Mouse (Mus musculus) layer of hippocampus, postnatal 10 days (tissue): ENCODE data around the gene Gm10639. TPM values are rescaled to one million over a fixed set of nuclear protein-coding genes. Genes with fewer than 3 reads are reported as not detected.
"Not testable (repeated sequence)": the region's sequence is repeated elsewhere in the genome, so short reads cannot be mapped to it uniquely, and the experiment has no call there.

Source experiments
- DNase-seq, 2 experiments: peaks; one replicate each; pipeline ENCODE4 v3.0.0; 2021; ENCODE audit warnings: low spot score in 2 of 2
- total RNA-seq, 2 experiments: library from RNA; stranded (reverse); gene quantifications; 2 replicates each; pipeline ENCODE4 v1.2.3; 2021

The Gm10639 gene
- total RNA-seq, 2 experiments from 2014 or later, result not detected

DNA sequence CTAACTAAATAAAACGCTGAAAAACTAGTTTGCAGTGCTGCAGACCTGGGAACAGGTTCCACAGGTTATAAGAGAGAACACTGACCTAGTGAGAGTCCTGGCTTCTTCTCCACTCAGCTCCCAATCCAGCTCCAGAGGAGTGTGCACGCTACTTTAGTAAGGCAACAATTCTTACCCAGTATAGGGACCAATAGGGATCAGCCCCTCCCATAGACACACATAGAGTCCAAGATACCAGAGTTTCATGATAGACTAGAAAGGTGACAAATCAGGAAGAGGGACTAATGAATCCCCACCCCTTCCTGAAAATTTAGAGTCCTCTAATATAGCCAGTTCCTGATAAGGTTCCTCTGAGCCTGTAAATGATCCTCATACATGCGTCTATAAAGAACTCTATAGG, 57.3 kb downstream of the Gm10639 start:
- no peak for DNase-seq

DNA sequence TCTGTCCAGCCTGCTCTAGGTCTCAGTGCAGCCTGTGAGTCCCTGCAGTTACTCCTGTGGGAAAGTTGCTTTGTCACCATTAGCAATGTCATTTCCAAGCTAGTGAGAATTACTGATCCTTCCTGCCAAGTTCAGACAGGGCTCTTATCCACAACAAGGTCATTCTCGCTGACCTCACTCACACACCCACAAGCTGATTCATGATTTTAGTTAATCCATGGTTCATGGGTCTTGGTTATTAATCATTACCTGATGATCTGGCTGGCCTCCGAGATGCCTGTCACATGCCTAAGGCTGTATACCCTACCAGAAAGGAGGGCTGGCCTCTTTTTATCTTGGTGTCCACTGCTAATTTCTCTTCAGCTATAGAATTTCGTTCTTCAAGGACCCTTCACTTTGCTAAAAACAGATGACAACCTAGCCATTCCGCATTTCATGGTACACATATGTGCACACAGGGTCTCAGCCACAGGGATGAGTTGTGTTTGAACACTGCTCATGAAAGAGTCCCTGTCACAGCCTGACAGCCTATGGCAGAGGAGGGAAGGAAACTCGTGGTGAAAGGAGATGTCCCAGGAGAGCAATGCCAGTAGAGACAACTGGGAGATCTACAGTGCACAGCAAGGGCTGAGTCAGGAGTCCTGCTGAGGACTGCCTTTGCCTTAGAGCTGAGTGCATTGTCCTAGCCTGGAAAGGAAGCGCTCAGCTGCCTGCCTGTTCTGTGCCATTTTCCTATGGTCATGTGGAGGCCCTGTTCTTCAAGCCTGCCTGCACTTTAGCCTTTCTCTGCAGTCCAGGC, 58.7 kb downstream of the Gm10639 start:
- DNase-seq, result not testable (repeated sequence)

DNA sequence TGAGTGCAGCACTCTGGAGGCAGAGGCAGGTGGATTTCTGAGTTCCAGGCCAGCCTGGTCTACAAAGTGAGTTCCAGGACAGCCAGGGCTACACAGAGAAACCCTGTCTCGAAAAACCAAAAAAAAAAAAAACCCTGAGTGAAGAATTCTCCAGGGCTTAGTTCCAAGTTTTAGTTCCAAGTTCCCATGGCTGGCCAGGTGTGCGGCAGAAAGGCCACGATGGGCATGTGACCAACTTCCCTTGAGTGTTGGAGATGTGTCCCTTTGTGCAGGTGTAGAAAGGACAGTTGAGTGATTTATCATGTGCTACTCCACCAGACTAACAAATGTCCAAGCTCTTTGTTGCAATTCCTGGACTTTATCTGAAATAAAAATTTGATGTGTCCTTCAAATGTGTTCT, 59.4 kb downstream of the Gm10639 start:
- DNase-seq, result not testable (repeated sequence)

DNA sequence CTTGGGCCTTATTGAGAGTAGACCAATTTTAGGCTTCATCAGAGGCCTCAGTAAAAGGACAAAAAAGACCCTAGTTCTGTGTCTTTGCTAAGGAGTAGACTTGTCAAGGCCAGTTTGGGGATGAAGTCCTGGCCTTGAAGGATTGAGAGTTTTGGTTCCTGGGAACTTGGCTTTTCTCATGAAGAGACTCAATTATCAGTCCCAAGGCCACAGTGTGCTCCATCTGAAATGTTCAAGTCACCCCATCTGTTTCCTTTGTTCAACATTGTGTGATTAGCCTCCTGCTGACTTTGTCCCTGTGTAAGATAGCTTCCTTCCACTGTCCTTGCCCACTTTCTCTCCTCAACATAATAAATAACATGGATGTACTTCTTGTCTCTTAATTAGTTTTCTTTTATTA, 60.3 kb downstream of the Gm10639 start:
- not testable (repeated sequence) for DNase-seq

DNA sequence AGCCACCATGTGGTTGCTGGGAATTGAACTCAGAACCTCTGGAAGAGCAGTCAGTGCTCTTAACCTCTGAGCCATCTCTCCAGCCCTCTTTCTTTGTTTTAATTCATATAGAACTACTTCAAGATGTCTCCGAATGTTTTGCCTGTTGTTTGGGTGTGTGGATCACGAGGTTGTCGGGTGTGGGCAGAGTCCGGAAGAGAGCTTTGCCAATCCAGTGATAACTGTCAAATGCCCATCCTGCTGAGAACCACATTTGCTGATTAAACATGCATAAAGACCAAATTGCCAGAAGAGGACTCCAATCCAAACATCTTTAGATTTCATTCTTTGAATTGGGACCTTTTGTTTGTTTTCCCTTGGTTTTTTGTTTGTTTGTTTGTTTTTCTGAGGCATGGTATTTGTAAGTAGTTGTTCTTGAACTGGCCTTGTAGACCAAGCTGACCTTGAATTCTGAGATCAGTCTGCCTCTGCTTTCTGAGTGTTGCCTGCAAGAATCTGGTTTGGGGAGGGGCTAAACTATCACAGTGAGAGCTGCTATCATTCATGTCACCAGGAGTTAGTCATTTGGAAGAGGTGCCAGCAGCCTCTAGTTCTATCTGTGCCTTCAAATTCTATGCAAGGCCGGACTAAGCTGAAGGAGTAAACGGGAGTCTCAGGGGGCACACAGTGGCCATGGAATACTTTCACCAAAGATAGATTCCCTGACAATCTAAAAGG, 61.9 kb downstream of the Gm10639 start:
- no peak for DNase-seq

Other genes starting within 250 kb of the Gm10639 start
- gene Gcm1, start 238.0 kb upstream of the Gm10639 start, total RNA-seq, result not detected
- 100 to 1,000 TPM; 105 to 115 TPM for gene Fbxo9, start 180.9 kb upstream of the Gm10639 start, total RNA-seq
- gene Ick, start 180.7 kb upstream of the Gm10639 start, total RNA-seq, result 10 to 100 TPM; 29.7 to 35.4 TPM
- gene Gsta4, start 107.1 kb upstream of the Gm10639 start, total RNA-seq, result 10 to 100 TPM; 33.9 to 39.5 TPM
- not detected for gene Gsta1, start 59.3 kb upstream of the Gm10639 start, total RNA-seq
- gene Gm3776, start 32.8 kb upstream of the Gm10639 start, total RNA-seq, result not detected
- not detected for gene Omt2a, start 24.9 kb downstream of the Gm10639 start, total RNA-seq
- not detected for gene Omt2b, start 37.7 kb downstream of the Gm10639 start, total RNA-seq
- not detected for gene Gsta2, start 65.9 kb downstream of the Gm10639 start, total RNA-seq
- not detected for gene Dppa5a, start 78.3 kb downstream of the Gm10639 start, total RNA-seq
- gene Ooep, start 88.8 kb downstream of the Gm10639 start, total RNA-seq, result under 1 TPM; 0.16 to 0.71 TPM
- gene Ddx43, start 105.9 kb downstream of the Gm10639 start, total RNA-seq, result under 1 TPM in 1 of 2 experiments, not detected in 1; 0.16 TPM
- under 1 TPM; 0.94 to 0.96 TPM for gene Cgas, start 153.3 kb downstream of the Gm10639 start, total RNA-seq
- gene Mto1, start 158.3 kb downstream of the Gm10639 start, total RNA-seq, result 10 to 100 TPM; 20.4 to 22.9 TPM
- gene Gm17324, start 158.9 kb downstream of the Gm10639 start, total RNA-seq, result 1 to 10 TPM; 1.4 to 1.5 TPM
- gene Eef1a1, start 199.2 kb downstream of the Gm10639 start, total RNA-seq, result 1,000 to 10,000 TPM; 4,076 to 4,543 TPM